Mouse (Mus musculus): ENCODE data around the gene Reep3.

DNA sequence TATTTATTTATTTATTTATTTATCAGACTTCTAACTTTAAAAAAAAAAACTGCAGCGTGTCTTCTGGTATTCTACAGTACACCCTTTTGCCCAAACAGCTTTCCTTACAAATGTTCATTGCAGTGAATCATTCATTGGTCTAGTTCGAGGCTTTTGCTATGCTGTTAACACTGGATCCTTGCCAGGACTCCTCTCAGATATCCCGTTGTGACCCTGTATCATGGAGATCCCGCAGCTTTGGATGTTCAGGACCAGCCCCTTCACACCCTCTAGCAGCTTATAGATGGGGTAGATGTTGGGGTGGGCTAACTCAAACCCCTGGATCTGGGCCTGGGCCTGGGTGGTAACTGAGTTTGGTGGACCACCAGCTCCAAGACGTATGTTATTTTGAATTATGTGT is 104.2 kb downstream of the Reep3 start:
- TF ChIP-seq CTCF (IDR thresholded peaks at IDR 0.05; ENCODE audit: low read depth, low read length) = no peak
- TF ChIP-seq EP300 (IDR thresholded peaks at IDR 0.05; ENCODE audit: insufficient read depth, low read depth, low read length) = no peak

Measured in ES-Bruce4 (cell line).